Mouse (Mus musculus) lung, postnatal 14 days (tissue): ENCODE results near the gene Sprtn.

Experiments used
- DNase-seq: peaks from one replicate; pipeline ENCODE4 v3.0.0; 2021

Sprtn gene

GRCm38 (mm10) chr8:124905482-124905881 is 7.8 kb downstream of the Sprtn start:
- no peak for DNase-seq

- DNase-seq = no peak
Observed at GRCm38 (mm10) chr8:124909936-124910335, 12.2 kb downstream of the Sprtn start.

DNA sequence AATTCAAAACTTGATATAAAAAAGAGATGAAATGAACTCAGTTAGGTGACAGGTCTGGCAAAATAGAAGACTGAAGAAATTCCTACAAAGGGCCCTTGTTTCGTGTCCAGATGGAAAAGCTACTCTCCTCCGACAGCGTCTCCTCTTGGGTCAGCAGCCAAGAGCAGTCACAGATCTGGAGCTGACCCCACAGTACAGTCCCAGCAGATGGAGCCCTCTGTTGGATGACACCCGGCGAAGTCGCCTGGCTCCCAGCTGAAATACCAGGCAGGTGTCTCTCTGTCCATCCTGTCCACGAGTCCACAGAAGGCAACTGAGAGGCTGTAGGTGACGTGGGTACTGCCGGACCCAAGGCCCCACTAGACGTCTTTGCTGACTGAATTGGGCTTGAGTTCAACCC is 12.7 kb downstream of the Sprtn start:
- DNase-seq = no peak

DNA sequence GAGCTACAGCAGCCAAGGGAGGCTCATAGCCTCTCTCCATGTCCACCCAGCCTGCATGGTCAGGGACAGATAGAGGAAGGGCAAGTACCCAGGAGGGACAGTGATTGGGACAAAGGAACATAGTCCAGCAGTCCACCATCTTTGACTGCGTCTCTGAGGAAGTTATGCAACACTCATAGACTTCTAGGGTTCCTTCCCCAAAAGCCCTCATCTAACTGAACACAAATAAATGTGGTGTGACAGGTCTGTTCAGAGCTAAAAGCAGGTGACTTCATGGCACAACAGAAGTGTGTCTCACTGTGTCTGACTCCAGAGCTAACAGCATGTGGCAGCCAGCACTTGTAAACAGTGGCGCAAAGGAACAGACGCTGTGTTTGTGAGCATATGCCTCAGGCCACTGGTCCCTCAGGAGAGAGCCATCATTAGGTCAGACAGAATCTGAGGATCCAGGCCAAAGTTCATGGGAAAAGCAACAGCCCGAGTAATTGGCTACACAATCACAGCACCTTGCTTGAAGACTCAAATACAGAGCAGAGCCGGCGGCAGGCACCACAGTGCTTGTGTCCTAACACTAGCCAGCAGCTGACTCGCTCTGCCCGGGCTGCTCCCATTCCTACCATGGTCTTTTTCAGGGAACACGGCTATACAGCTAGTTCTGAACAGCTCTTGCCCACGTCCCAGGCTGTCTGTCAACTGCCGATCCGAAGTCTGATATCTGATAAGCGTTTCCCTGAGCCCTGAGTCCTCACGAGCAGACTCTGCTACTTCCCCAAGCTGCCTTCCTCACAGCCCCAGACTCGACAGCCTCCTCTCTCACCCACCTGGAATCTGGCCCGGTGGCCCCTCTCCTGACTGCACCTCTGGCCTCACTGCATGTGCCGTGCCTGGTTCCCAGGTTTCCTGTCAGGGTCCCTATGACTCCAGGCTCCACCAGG is 14.5 kb downstream of the Sprtn start:
- DNase-seq = no peak

DNA sequence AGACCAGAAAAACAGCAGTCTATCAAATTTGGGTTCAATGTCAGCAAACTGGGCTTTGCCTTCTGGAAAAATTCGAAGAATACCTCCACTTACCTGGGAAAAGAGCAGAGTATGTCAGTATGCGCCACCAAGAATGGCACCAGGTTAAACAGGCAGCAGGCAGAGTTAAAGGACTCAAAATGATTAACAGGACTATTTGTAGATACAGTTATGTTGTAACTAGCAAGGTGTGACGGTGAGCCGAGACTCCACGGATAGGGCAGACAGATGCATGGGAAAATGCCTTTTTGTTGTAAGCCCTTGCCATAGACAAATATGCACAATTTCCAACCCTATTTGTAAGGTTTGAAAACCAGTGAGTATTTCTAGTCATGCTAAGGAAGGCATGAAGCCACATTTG is 16.4 kb downstream of the Sprtn start:
- no peak for DNase-seq

DNA sequence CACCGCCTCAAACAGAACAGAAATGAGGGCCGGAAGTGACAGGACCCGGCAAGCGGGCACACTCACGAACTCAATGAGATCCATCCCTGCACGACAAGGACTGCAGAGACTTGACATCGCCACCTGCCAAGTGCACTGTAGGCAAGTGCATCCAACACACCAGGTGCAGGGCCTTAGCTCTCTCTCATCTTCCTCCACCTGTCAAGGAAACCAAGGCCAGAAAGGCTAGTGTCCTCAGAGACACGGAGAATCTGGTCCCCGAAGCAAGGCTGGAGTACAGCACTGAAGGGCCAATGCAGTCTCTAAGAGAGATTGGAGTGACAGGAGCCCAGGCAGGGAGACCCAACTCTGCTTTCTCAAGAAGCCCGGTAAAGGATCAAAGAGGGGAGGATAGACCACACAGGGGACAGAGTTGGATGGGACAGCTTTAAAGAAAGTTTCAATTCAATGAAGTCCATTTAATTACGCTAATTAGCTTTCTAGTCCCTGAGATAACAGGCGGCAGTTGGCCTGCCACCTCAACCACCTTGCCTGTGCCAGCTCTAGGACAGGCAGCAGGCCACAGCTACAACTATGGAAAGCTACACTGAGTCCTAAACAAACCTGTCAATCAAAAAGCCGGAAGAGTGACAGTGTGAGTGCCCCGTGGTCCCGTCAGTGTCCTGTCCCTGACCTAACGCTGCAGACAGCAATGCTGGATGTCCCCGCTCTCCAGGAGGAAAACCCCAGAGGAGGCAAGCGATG is 20.2 kb downstream of the Sprtn start:
- DNase-seq = no peak

GRCm38 (mm10) chr8:124921369-124922279 is 23.9 kb downstream of the Sprtn start:
- peak; percentile 28 for DNase-seq

- no peak for DNase-seq
Observed at GRCm38 (mm10) chr8:124922490-124923089, 24.9 kb downstream of the Sprtn start.

GRCm38 (mm10) chr8:124923971-124924652 is 26.4 kb downstream of the Sprtn start:
- DNase-seq = no peak

DNA sequence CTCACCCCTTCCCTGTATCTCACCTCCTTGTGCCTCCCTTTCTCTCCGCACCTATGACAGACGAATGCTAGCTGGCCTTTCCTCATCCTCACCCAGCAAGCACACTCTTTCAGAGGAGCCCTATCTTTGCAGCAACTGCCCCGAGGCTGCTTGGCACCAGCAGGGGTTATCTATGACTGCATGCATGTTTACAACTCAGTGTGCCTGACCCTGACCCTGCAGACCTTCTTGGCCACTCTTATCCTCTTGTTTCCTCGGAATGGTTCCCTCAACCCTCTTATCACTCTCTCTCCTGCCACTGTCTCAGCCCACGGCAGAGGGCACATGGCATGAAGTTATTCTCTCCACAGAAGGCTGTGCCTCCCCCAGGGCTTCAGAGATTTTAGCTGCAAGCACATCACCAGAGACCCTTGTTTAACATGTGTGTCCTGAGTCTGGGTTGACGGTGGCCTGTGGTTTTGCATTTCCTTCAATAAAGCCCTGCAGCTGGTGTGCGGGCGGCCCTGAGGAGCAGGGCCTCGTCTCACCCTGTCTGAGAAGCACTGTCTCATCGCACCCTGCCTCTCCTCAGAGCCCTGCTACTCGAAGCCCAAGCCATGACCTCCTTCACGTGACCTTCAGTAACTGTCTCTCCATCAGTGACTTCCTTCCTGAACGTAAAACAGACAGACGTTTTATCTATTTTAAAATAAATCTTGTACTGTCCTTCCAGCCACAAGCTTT is 28.0 kb downstream of the Sprtn start:
- DNase-seq = no peak

DNA sequence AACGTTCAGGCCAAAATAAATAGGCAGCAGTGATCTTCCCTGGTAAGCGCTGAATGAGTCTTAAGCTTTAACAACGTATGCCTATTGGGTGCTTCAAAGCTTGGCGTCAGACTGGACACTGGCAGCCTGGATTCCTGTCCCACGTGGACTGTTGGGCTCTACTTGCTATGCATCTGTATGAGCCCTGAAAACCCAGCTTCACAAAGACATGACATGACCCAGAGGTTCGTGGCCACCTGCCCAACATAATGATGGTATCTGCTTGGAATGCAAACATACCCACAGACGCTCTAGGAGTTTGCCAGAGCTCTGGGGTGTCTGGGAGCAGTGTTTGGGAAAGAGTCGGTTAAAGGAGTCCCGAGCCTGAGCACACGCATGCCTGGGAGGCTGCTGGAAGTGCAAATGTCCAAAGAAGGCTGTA is 28.7 kb downstream of the Sprtn start:
- DNase-seq = peak; percentile 59

- DNase-seq = no peak
Observed at GRCm38 (mm10) chr8:124929006-124929405, 31.3 kb downstream of the Sprtn start.

- DNase-seq = no peak
Observed at GRCm38 (mm10) chr8:124930086-124930485, 32.4 kb downstream of the Sprtn start.

GRCm38 (mm10) chr8:124930649-124931048 is 33.0 kb downstream of the Sprtn start:
- no peak for DNase-seq

- no peak for DNase-seq
Observed at GRCm38 (mm10) chr8:124932435-124932834, 34.7 kb downstream of the Sprtn start.

GRCm38 (mm10) chr8:124935116-124935515 is 37.4 kb downstream of the Sprtn start:
- no peak for DNase-seq

GRCm38 (mm10) chr8:124936699-124937098 is 39.0 kb downstream of the Sprtn start:
- no peak for DNase-seq

DNA sequence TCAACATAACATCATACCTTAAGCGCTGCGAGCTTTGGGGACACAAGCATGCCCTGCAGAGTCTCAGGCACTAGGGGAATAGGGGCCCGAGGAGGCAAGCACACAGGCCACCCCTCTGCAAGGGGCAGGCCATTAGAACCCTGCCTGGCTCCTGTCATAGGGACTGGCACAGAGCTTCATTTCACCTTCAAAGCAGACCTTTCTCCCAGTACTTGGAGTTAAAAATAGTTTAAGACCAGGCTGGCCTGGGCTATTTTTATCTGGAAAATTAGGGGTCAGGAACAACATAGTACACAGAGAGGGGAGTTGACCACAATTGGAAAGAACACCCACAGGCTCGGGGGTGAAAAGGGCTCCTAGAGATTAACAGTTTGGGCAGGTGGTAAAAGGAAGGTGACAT is 39.6 kb downstream of the Sprtn start:
- no peak for DNase-seq

GRCm38 (mm10) chr8:124943801-124944200 is 46.1 kb downstream of the Sprtn start:
- no peak for DNase-seq

DNA sequence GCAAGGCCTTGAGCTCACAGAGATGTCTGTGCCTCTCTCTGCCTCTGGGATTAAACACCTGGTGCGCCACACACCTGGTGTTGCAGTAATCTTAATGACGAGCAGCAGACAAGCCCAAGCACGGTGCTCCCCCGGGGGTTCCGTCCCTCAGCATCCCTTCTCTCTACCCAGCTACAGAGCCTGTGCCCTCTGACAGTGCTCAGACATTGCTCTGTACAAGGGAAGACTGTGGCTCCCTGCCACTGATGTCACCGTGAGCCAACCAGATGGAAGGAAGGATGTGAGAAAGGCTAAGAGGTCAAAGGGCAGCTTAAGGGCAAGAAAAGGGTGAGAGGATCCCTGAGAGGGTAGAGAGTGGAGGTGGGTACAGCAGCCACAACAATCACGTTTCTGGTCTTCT is 46.7 kb downstream of the Sprtn start:
- no peak for DNase-seq
